Comparison of ENCODE assay signal across 16 mouse cellular contexts in genomic region chr5:150328686-150329085, GRCm38 (mm10).
DNase-seq lines count a peak whose midpoint lies in the region; TF ChIP-seq lines count a peak whose summit lies in the region.
"Had no signal": no experiment of that assay in that cellular context is flagged by ENCODE, and none has a peak within 500 bp of the region (broad histone marks: within the 10 kb centered on the region; RNA-seq: fewer than 3 reads in every experiment).

No protein-coding gene starts in this region.

- no peak; the same call in 1 of the 2 replicates for TF ChIP-seq CTCF in gastrocnemius, adult 2 months (IDR thresholded peaks at IDR 0.05)
- no peak for TF ChIP-seq CTCF in layer of hippocampus, adult 2 months (conservative IDR thresholded peaks at IDR 0.05)
- no peak for TF ChIP-seq CTCF in lung, adult 2 months (IDR thresholded peaks at IDR 0.05; ENCODE audit: insufficient read depth, low read length)

- no peak for TF ChIP-seq POLR2A in lung, adult 2 months (IDR thresholded peaks at IDR 0.05; ENCODE audit: borderline replicate concordance, extremely low read depth, low read depth, low read length)

- DNase-seq in gastrocnemius, adult 2 months, result peak; percentile 56
- DNase-seq in gastrocnemius, postnatal 10 days, result no peak
- DNase-seq in layer of hippocampus, adult 2 months (ENCODE audit: low spot score in 2 of 2), result no peak
- no peak for DNase-seq in layer of hippocampus, adult 8-10 months (ENCODE audit: low spot score in 2 of 2)
- peak; percentile 24 for DNase-seq in gastrocnemius, postnatal 25 days
- no peak for DNase-seq in lung, adult 2 months
- DNase-seq: adrenal gland, postnatal 14 days; cerebellum, adult 18-20 months; cerebellum, adult 9-11 months; cerebellum, postnatal 36 days had no signal

- peak overlapping the region; percentile 26 for H3K4me3 ChIP-seq in gastrocnemius, adult 2 months
- H3K4me3 ChIP-seq in layer of hippocampus, adult 2 months, result no peak overlapping the region
- no peak overlapping the region for H3K4me3 ChIP-seq in lung, adult 2 months (replicated peaks; ENCODE audit: extremely low read depth, low read depth, low read length)
- H3K4me3 ChIP-seq: embryonic facial prominence, embryonic 13.5 days; forebrain, embryonic 12.5 days; heart, embryonic 12.5 days; hindbrain, embryonic 10.5 days; intestine, embryonic 15.5 days had no signal

- peaks cover 3% of the 10 kb centered on the region; the same call in 1 of the 2 replicates for H3K4me1 ChIP-seq in lung, adult 2 months (ENCODE audit: control insufficient read depth, insufficient read depth, low read length)
- H3K4me1 ChIP-seq: embryonic facial prominence, embryonic 13.5 days; forebrain, embryonic 12.5 days had no signal

- peak overlapping the region; percentile 90 for H3K27ac ChIP-seq in gastrocnemius, adult 2 months
- peak overlapping the region; percentile 9; the same call in 1 of the 2 replicates for H3K27ac ChIP-seq in layer of hippocampus, adult 2 months
- H3K27ac ChIP-seq: embryonic facial prominence, embryonic 13.5 days; forebrain, embryonic 12.5 days; hindbrain, embryonic 10.5 days; hindbrain, embryonic 14.5 days; intestine, embryonic 15.5 days had no signal

- 89% methylated on average over 6 of the region's 6 CpGs for WGBS in lung, adult 2 months

- intact Hi-C loops in gastrocnemius, adult 2 months (cut with DNase I), result no loop called here

Comparison
In these comparisons a context has a peak if more than half of its experiments do, and no peak if none do; other contexts are left out.
1. DNase-seq: peak in gastrocnemius, adult 2 months (single experiment) and gastrocnemius, postnatal 25 days (single experiment); none in gastrocnemius, postnatal 10 days (single experiment), layer of hippocampus, adult 2 months (0 of 2), layer of hippocampus, adult 8-10 months (0 of 2) and lung, adult 2 months (single experiment).